Mouse (Mus musculus): Measurements from ENCODE around the gene Chn1.

Gene Chn1

DNA sequence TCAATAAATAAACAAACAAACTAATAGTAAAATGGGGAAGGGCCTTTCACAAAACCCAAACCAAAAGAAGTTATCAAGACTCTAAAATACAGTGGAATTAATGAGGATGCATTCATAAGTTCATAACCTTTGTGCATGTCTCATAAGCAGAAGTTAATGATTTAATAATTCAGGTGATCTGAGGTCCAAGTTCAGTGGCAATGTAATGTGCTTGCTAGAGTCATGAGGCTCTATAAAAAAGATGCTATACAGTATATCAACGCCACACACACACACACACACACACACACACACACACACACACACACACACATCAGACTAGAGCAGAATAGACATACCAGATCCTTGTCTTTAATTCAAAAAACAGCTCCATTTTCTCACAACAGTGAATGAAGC, 28.8 kb downstream of the Chn1 start:
- DNase-seq (ENCODE audit: low spot score in 2 of 2) = no peak

DNA sequence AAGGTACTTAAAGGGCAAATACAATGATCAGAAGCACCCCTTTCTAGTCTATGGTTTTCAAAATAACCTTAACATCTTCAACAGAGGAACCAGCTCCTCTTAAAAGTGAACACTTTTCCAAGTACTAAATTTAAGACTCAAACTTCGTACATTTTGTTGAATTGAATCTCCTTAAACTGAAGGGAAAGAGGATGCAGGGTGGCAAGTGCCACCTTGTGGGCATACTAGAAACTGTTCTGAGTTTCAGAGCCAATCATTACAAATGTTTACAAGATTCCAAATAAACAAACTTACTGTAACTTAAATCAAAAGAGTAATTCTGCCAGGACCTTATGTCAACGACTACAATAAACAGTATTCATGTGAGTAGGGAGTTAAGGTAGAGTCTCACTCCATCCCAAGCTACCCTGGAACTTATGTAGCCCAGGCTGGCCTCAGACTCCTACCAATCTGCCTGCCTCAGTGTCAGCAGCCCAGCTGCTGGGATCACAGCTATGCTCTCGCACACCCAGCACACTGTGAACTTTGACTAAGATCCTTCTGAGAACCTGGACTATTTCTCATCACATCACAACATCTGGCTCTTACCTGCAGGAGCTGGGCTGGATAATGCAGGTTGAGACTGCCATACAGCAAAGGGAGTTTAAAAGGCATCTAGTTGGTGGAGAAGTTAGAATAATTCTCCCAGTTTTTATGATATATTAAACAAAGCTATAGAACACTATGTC, 29.3 kb downstream of the Chn1 start:
- DNase-seq (ENCODE audit: low spot score in 2 of 2) = no peak

- DNase-seq (ENCODE audit: low spot score in 2 of 2) = no peak
These were observed 33.9 kb downstream of the Chn1 start for GRCm38 (mm10) chr2:73741286-73741685.

GRCm38 (mm10) chr2:73727868-73728267, 47.3 kb downstream of the Chn1 start:
- no peak for DNase-seq (ENCODE audit: low spot score in 2 of 2)

DNA sequence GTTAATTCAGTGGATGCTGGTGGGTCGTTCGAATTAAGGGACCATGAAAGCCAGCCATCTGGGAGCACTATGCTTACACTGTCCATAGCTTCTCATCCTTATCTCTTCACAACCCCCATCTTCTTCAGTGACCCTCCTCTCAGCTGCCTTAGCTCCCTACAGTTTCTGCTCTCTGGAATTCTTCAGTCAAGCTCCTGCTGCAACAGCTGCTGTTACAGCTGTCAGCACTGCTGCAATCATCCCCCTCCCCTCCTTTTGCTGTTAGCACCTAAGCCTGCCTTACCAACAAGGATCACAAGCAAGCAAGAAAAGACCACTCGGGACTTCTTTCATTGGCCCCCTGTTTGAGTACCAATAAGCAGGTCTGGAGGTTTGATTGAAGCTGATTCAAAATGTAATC, 50.2 kb downstream of the Chn1 start:
- DNase-seq (ENCODE audit: low spot score in 2 of 2) = no peak

DNA sequence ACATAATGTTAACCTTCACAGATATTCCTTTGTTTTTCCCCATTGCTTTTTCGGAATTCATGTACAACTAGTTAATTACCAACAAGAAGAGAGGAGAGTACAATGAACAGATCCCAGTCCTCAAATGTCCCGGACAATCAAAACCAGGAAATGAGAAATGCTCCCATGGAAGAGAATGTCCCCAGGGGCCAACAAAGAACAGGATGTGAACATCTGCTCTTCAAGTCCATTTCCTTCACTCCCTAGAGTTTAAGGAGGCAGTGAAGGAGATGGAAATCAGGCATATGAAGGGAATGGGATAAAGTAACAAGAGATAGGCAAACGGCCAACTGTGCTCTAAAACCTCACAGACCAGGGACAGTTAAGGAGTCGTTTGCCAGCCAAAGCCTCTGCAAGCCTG, 53.3 kb downstream of the Chn1 start:
- DNase-seq (ENCODE audit: low spot score in 2 of 2) = no peak

DNA sequence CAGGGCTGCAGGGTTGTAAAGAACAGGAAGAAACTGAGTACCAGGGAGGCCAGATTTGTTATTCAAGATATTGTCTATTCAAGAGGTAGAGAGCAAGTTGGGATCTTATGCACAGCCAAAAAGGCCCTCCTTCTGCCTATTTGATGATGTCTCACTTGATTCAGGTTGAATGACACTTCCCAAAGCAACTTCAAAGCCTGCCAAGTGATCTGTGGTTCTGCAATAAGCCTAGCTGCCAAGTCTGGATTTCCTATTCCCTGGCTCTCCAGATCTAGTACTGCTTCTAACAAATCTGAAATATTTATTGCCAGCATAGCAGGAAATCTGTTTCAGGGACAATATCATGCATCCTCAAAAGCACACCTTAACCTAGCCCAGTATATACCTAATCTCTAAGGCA, 62.7 kb downstream of the Chn1 start:
- DNase-seq (ENCODE audit: low spot score in 2 of 2) = no peak

DNA sequence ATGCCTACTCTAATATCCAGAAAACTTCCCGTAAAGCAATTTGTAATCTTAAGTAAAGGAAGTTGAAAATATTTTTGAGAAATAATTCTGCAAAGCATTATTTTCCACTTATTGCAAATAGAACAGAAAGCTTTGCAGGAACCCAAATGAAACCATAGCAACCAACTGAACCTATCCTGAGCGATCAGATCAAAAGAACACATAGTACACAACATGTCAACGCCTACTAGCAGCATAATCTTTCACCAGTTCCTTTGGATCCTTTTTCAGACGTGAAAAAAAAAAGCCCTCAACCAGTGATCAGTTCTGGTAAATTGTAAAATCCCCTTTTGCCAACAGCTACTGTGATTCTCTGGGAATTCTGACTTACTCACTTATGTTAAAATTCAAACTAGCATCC, 82.1 kb downstream of the Chn1 start:
- DNase-seq (ENCODE audit: low spot score in 2 of 2) = no peak

DNA sequence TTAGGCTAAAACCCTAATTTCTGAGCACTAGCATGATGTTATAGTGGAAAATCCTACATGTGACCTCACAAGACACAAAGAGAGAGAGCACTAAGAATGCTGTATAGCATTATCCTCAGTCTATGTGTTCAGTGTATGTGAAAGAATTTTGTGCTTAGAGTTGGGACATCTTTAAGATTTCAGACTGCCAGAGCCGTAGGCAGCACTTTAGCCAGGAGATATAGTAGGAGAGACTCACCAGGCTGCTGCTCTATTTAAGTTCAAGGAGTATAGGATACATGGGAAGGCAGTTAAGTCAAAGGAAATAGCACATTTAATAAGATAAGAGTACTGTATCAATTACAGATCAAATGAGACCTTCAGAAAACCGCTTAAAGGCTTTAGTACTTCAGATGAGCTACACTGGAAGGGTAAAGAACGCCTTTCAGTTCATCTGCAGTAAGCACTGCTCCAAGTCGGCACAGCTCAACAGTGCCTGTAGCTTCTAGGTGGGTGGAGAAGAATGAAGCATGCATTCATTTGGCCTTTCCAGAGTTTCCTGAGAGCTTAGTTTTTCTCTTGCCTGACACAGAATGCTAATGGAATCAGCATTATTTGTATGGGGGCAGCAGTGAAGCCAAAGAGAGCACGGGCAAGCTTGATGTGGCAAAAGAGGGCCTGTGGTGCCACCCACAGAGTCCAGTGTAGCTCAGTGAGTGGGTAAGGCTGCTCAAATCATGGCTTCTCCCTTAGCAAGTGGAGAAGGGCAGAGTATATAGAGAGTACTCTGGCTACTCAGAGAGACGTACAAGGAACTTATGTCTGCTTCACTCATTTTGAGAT, 84.2 kb downstream of the Chn1 start:
- no peak for DNase-seq (ENCODE audit: low spot score in 2 of 2)

DNA sequence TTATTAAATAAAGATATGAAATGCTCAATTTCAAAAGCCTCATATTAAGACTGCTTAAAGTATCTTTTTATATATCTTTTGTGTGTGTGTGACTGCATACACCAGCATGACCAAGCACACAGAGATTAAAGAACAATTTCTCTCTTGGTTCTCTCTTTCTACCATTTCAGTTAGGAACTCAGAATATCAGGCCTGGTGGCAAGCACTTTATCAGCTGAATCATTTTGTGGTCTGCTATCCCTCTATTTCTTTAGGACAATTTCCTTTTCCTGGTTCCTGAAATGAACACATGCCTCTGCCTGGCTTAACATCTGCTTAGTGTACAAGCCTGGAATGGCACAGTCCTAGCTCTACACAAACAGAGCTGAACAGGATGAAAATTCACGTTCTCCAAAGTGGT, 92.6 kb downstream of the Chn1 start:
- DNase-seq (ENCODE audit: low spot score in 2 of 2) = no peak

- DNase-seq (ENCODE audit: low spot score in 2 of 2) = no peak
These were observed 94.6 kb downstream of the Chn1 start for GRCm38 (mm10) chr2:73680425-73681027.

DNA sequence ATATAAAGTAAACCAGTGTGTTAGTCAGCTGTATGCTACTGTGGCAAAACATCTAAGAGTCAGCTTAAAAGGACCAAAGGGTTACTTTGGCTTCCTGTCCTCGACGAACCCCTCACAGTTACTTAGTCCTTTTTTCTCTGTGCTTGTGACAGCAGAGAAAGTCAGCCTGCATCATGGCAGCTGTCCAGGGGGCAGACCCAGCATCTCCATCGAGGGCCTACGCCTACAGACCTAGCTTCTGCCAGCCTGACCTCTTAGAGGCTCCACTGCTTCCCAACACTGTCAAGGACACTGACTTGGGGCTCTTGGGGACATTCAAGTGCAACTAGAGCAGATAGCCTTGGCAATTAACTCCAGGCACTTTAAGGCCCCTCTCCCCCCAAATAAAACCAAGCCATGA, 106.5 kb downstream of the Chn1 start:
- DNase-seq (ENCODE audit: low spot score in 2 of 2) = no peak

DNA sequence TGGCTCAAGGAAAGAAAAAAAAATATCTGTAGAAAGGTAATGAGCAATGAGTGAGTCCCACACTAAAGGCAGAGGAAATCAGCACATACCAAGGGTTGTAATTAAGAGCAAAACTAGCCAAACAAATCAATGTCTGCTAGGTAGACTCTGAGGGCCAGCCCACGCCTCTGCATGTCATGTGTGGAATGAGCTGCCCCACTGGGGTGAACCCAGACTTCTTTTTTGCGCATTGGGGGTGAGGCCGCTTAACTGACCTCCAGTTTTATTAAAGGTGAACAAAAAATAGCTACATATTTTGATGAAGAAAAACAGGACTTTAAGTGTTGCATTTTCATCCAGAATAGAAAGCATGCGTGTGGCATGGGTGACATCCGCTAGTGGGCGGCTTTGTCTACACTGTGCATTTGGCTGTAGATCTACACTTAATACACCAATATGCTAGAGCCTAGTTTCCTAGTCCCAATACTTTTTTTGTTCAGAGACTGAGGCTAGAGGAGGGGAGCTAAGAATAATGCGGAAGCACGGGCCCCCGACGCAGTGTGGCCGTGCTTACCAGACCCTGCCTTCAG, 114.5 kb downstream of the Chn1 start:
- DNase-seq (ENCODE audit: low spot score in 2 of 2) = no peak

- no peak for DNase-seq (ENCODE audit: low spot score in 2 of 2)
These were observed 115.2 kb downstream of the Chn1 start for GRCm38 (mm10) chr2:73659726-73660565.

GRCm38 (mm10) chr2:73659041-73659440, 116.1 kb downstream of the Chn1 start:
- no peak for DNase-seq (ENCODE audit: low spot score in 2 of 2)

GRCm38 (mm10) chr2:73657961-73658360, 117.2 kb downstream of the Chn1 start:
- DNase-seq (ENCODE audit: low spot score in 2 of 2) = no peak

DNA sequence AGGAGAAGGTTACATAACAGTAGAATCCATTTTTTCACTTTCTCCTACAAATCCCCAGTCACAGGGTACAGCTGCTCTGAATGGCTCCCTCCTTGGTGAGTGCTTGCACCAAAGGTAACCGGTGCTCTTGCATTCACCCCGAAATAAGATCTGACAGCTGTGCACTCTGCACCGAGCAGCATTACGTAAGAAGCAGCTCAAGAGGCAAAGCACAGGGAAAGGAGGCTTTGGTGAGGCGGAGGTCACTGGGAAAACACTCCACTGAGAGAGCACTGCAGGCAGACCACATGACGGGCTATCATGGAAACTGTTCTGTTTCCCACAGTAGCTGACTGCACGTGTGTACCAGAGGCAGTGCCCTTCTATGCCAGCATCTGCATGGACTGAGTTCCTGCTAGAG, 118.0 kb downstream of the Chn1 start:
- no peak for DNase-seq (ENCODE audit: low spot score in 2 of 2)

DNA sequence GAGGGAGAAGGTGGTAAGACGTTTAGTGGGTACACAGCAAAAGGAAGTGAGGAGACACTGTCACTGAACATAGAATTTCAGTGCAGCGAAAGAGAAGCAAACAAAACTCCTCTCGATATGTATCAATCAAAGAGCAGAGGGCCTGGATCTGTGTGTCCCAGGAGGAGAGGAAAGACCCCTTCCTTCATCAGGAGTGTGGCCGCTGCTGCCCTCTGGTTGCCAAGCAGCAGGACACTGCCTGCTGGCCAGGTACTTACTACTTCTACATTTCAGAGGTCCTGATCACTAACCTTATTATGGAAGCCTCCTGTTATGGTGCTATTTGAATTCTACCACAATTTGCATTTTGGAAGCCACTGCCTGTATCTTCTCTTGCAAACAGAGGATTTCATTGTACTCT, 119.5 kb downstream of the Chn1 start:
- no peak for DNase-seq (ENCODE audit: low spot score in 2 of 2)

GRCm38 (mm10) chr2:73654892-73655243, 120.3 kb downstream of the Chn1 start:
- no peak for DNase-seq (ENCODE audit: low spot score in 2 of 2)

DNA sequence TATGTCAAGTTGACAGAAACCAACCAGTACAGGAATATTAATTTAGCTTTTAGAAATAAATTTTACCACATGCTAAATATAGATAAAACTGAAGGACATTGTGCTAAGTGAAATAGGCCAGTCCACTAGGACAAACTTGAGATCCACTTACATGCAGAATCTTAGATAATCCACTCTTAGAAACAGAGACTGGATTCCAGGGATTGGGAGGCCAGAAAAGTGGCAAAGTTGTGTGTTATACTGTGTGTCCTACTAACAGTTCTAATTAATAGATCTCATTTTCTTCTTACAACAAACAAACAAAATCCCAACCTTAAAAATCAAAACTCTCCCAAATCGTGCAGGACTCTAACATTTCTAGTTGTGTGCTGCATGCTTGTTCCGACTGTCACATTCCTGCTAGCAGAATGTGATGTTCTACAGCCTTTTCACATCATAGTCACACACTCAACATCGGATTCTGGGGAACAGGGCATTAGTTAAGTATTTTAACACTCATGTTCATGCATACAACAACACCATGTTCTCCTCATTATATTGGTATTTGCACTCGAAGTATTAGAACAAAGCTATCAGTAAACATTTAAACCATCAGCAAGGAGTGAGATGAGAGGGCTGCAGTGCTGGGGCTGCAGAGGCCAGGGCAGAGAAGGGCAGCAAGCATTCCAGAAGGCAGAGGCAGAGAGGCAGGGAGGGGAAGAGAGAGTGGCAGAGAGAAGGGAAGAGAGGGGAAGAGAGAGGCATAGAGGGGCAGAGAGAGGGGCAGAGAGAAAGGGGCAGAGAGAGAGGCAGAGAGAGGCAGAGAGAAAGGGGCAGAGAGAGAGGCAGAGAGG, 120.9 kb downstream of the Chn1 start:
- no peak for DNase-seq (ENCODE audit: low spot score in 2 of 2)

DNA sequence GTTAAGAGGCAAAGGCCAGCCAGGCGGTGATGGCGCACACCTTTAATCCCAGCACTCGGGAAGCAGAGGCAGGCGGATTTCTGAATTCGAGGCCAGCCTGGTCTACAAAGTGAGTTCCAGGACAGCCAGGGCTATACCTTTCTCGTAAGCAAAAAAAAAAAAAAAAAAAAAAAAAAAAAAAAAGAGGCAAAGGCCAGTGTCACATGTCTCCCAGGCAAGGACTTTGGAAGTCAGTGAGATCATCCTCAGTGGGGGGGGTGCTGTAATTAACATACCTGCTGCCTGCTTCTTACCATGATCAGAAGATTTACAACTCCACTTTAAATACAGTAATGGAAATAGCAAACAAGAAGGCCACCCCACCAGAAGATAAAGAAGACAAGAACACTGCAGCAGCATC, 137.5 kb downstream of the Chn1 start:
- no peak for DNase-seq (ENCODE audit: low spot score in 2 of 2)
